Mouse (Mus musculus): ENCODE measurements at regions not wholly inside any gene's neighbourhood (a gene's known extent, or its start where the extent isn't known, plus 50 kb on each side); places are given as distances from the start of the nearest gene placed in this dataset.
A peak's percentile ranks its signal among the peaks of the same experiment; 100 is the strongest.
"Not testable (repeated sequence)": the region's sequence is repeated elsewhere in the genome, so short reads cannot be mapped to it uniquely, and the experiment has no call there.

DNA sequence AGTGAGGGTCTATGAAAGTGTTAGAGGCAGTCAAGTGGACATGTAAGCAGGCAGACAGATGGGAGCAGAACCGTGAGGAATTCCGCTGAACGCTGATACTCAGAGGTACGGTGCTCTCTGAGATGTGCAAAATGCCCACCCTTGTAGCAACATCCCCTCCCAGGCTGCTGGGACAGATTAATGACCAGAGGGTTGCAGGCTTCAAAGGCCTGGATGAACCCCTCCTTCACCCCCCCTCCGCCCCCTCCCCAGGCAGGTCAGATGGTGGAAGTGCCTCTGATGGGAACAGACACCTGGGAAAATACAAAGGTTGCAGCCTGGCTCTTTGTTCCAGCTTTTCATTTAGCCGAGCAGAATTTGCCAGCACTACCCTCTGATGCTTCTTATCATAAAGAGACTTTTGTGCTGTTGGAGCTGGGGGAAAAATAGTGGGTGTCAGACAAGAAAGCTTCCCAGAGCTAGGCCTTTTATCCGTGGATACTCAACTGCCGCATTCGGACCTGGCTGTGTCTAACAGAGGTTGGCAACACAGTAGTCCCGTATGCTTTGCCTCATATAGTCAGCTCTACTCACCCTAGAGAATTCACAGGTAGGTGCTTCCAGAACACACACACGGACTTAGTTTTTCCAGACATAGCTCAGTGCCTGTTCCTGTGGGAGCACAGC lies 111.2 kb upstream of the Ranbp3l start:
- Histone ChIP-seq H3K4me3 (replicated peaks) (no peak overlapping the region), H3K4me1 (replicated peaks) (0 out of 2 replicates have a peak, but pooled peaks cover 7% of the 10 kb centered on the region), H3K27ac (0 out of 2 replicates have a peak overlapping the region, but pooled peaks have one; percentile 3), H3K27me3 (no peaks in the 10 kb centered on the region), H3K9ac (replicated peaks) (no peak overlapping the region), H3K9me3 (peaks cover 3% of the 10 kb centered on the region; the same call in 1 of the 2 replicates), H3K4me2 (replicated peaks) (no peak overlapping the region), H3K36me3 (no peaks in the 10 kb centered on the region)
- 58% methylated on average over 11 of the region's 11 CpGs for WGBS
- ATAC-seq: peak; percentile 63

DNA sequence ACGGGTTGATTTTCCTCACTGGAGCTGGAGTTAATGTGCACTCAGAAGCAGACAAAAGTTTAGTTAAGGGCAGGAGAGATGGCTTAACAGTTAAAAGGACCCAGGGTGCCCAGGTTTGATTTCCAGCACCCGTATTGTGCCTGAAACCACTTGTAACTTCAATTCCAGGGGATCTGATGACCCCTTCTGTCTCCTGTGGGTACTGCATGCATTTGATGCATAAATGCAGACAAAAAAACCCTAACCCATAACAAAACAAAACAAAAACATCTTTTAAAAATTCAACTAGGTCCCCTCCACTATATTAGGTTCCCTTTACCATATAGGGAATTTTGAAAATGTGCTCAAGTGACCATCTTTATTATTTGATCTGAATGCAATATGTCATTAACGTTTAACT lies 112.2 kb upstream of the Ranbp3l start:
- no peak for ATAC-seq
- 0 out of 2 replicates have a peak, but pooled peaks cover 7% of the 10 kb centered on the region for H3K4me1 ChIP-seq (replicated peaks)
- no peaks in the 10 kb centered on the region for H3K27me3 ChIP-seq

DNA sequence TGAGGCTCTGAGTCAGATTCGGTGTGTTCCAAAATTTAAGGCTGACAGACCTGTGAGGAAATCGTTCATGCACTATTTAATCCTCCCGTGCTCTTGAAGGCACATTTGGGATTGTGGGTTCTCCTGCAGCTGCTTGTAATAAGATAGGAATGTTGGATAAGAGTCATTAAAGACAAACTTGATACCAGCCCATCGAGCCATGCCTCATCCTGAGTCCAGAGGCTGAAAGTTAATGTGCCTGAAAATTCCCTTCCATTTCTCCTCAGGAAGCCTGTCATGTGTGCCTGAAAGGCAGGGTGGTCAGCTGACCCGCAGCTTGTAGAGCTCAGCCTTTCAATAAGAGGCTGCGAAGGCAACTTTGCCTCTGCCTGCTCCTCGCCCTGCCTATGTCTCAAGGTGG lies 113.4 kb upstream of the Ranbp3l start:
- H3K4me2 ChIP-seq (replicated peaks): no peak overlapping the region
- ATAC-seq: no peak
- H3K4me1 ChIP-seq (replicated peaks): 0 out of 2 replicates have a peak, but pooled peaks cover 7% of the 10 kb centered on the region
- 85% methylated on average over 7 of the region's 7 CpGs for WGBS
- H3K9ac ChIP-seq (replicated peaks): no peak overlapping the region
- no peak overlapping the region for H3K27ac ChIP-seq
- H3K9me3 ChIP-seq: no peaks in the 10 kb centered on the region; the same call in 1 of the 2 replicates
- no peaks in the 10 kb centered on the region for H3K36me3 ChIP-seq
- H3K4me3 ChIP-seq (replicated peaks): no peak overlapping the region
- H3K27me3 ChIP-seq: no peaks in the 10 kb centered on the region

More for the DNA sequence above, 112.2 kb upstream of the Ranbp3l start:
- Histone ChIP-seq H3K36me3 (no peaks in the 10 kb centered on the region), H3K9me3 (peaks cover 3% of the 10 kb centered on the region; the same call in 1 of the 2 replicates), H3K9ac (replicated peaks) (no peak overlapping the region), H3K4me3 (replicated peaks) (no peak overlapping the region), H3K4me2 (replicated peaks) (no peak overlapping the region), H3K27ac (no peak overlapping the region)
- 93% methylated on average over 3 of the region's 3 CpGs for WGBS

DNA sequence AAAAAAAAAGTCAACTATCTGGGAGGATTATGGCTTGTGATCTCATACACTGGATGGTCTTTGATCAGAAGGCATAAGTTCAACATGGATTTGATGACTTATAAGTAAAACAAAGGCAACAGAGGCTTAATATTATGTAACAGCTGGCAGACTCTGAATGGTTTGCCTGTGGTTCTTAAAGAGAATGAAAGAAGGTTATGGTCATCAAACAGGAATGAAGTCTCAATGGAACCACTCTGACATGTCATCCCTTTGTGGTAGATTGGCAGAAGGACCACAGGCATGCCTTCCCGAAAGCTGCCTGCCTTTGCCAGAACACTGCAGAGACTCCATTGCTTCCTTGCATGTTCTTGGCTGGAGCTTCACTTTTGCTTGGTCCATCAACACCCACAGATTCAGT lies 116.8 kb upstream of the Ranbp3l start:
- ATAC-seq: no peak
- no peaks in the 10 kb centered on the region for H3K36me3 ChIP-seq
- WGBS: 97% methylated on average over 1 of the region's 1 CpGs
- H3K4me3 ChIP-seq (replicated peaks): no peak overlapping the region
- no peak overlapping the region for H3K4me2 ChIP-seq (replicated peaks)
- H3K9ac ChIP-seq (replicated peaks): no peak overlapping the region
- no peaks in the 10 kb centered on the region for H3K27me3 ChIP-seq
- no peak overlapping the region for H3K27ac ChIP-seq
- no peaks in the 10 kb centered on the region for H3K4me1 ChIP-seq (replicated peaks)
- H3K9me3 ChIP-seq: no peaks in the 10 kb centered on the region; the same call in 1 of the 2 replicates

DNA sequence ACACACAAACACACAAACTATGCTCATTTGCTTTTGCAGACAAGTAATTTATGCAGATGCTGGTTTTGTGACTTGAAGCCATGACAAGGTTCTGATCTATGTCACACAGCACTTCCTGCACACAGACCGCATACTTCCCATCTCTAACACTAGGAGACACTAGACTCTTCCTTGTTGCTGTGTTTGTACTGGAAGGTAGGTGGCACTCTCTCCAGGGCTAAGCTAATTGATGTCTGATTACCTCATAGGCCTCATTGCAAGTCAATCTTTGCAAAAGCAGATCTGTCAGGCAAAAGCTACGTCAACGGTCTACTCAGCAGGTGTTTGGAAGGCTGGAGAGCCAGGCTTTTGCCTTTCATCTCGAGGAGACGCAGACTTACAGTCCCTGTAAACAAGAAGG lies 118.3 kb upstream of the Ranbp3l start:
- H3K9ac ChIP-seq (replicated peaks): no peak overlapping the region
- no peak overlapping the region for H3K4me3 ChIP-seq (replicated peaks)
- no peaks in the 10 kb centered on the region; the same call in 1 of the 2 replicates for H3K9me3 ChIP-seq
- no peak overlapping the region for H3K27ac ChIP-seq
- H3K36me3 ChIP-seq: no peaks in the 10 kb centered on the region
- H3K27me3 ChIP-seq: no peaks in the 10 kb centered on the region
- ATAC-seq: no peak
- H3K4me1 ChIP-seq (replicated peaks): no peaks in the 10 kb centered on the region
- H3K4me2 ChIP-seq (replicated peaks): no peak overlapping the region
- 80% methylated on average over 5 of the region's 5 CpGs for WGBS

DNA sequence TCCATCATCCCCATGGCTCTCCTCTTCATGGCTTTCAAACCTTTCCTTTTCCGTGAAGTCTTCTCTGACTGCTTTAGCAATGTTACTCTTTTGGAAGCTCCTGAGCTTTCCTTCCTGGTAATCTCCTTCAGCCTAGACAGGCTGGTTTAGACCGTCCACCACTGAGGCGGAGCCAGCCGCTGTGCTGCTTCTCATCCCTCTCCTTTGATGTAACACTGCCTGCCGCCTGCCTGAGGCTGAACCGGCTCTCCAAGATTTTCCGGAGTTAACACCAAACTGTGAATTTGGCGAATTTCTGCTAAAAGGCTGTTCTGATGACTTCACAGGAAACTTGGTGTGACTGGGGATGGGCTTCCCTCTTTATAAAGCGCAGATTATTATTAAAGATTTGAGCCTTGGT lies 125.6 kb upstream of the Ranbp3l start:
- ATAC-seq: no peak
- Histone ChIP-seq H3K9me3 (no peaks in the 10 kb centered on the region), H3K4me1 (replicated peaks) (no peaks in the 10 kb centered on the region), H3K27me3 (no peaks in the 10 kb centered on the region), H3K9ac (replicated peaks) (no peak overlapping the region), H3K36me3 (no peaks in the 10 kb centered on the region), H3K27ac (no peak overlapping the region), H3K4me3 (replicated peaks) (no peak overlapping the region), H3K4me2 (replicated peaks) (no peak overlapping the region)
- WGBS: 50% methylated on average over 9 of the region's 9 CpGs

DNA sequence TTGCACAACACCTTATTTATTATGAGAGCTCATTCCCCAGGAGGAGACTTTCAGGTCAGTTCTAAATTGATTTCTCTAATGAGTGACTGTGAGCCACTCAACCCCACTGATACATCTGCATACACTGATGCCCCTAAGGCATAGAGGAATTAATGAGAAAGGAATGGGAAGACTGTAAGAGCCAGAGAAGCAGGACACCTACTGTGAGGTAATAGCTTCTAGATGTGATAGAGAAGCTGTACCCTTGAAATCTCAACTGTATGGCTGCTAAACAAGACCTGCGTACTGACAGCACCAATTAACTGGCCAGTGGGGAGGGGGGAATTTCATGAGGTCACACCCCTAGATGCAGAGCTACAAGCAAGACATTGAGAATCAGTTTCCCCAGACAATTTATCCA lies 128.3 kb upstream of the Ranbp3l start:
- WGBS: 76% methylated on average over 1 of the region's 1 CpGs
- no peaks in the 10 kb centered on the region for H3K9me3 ChIP-seq
- H3K27me3 ChIP-seq: no peaks in the 10 kb centered on the region

DNA sequence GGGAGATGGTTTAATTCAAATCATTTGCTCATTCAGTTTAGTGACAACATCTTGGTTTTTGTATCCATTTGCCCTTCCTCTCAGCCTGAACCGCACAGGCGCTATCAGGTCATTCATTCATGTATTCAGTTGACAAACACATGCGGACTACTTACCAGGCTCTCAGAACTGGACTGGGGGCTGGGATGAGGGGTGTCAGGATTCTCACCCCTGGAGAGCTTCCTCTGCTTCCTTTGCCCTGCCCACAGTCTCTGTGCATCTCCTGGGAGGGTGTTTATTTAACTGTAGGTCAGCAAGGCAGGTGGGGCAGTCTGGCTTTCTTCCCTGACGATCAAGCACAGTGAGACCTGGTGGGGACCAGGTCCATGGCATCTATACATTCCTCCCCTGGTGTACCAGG lies 123.6 kb upstream of the Slc1a3 start:
- H3K36me3 ChIP-seq: no peaks in the 10 kb centered on the region
- 88% methylated on average over 4 of the region's 4 CpGs for WGBS

More for the DNA sequence above, 128.3 kb upstream of the Ranbp3l start:
- H3K36me3 ChIP-seq: no peaks in the 10 kb centered on the region
- no peaks in the 10 kb centered on the region for H3K4me1 ChIP-seq (replicated peaks)
- H3K27ac ChIP-seq: no peak overlapping the region
- H3K4me2 ChIP-seq (replicated peaks): no peak overlapping the region
- peak; percentile 76 for ATAC-seq
- no peak overlapping the region for H3K9ac ChIP-seq (replicated peaks)
- H3K4me3 ChIP-seq (replicated peaks): no peak overlapping the region

DNA sequence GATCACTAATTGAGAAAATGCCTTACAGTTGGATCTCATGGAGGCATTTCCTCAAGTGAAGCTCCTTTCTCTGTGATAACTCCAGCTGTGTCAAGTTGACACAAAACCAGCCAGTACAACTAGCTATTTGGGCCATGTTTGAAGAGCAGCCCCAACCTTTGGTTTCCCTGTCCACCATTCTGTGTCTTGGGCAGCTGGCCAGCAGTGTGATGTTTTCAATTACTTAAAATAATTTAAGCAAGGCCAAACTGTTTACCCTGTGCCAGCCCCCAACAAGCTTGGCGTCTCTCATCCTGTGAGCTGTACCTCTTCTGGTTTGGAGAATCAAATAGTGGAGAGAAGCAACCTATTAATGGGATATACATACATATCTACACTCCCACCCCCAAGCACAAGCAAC lies 122.4 kb upstream of the Slc1a3 start:
- Histone ChIP-seq H3K27ac (no peak overlapping the region), H3K27me3 (no peaks in the 10 kb centered on the region), H3K4me2 (replicated peaks) (no peak overlapping the region), H3K36me3 (no peaks in the 10 kb centered on the region), H3K4me3 (replicated peaks) (no peak overlapping the region), H3K9ac (replicated peaks) (no peak overlapping the region), H3K4me1 (replicated peaks) (peaks cover 9% of the 10 kb centered on the region), H3K9me3 (no peaks in the 10 kb centered on the region)
- ATAC-seq: no peak
- WGBS: 87% methylated on average over 1 of the region's 1 CpGs

More for the DNA sequence above, 123.6 kb upstream of the Slc1a3 start:
- Histone ChIP-seq H3K4me1 (replicated peaks) (peaks cover 9% of the 10 kb centered on the region), H3K27ac (no peak overlapping the region), H3K27me3 (no peaks in the 10 kb centered on the region), H3K9me3 (no peaks in the 10 kb centered on the region), H3K4me3 (replicated peaks) (no peak overlapping the region), H3K9ac (replicated peaks) (no peak overlapping the region), H3K4me2 (replicated peaks) (no peak overlapping the region)
- no peak for ATAC-seq

DNA sequence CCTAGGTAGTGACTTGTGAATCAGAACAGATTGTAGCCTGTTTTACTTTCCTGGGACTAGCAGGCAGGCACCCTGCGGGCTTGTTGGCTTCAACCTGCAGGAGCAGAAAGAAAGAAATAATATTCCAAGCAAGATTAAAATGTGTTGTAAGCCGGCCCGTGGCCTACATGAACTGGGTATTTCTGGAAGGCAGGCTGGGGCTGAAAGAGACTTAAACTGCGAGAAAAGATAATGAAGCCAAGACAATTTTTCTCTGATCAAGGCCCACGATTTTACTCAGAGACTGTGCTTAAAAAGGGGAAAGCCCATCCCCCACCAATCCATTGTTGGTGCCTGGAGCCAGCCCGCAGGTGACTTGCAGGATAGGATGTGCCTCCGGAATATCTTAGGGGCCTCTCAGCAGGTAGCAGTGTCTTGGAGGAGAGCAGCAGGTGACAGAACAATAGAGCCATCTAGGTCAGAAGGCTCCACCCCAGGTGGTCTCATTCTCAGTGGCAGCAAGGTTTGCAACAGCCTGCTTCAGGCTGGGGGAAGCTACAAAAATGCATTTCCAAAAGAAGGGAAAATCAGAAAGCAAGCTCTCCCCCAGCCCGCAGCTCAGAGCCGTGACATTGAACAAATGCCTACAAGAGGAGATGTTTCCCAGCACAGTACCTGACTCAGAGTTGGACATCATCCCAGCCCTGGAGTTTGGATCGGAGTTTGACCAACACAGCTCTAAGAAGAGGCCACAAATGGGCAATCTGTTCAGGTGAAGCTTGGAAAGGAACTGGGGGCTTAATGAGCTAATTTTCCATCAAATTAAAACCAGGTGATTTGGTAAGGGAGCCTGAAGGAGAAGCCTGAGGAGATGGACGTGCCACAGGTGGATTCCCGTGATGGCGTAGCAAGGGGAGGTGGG lies 121.4 kb upstream of the Slc1a3 start:
- Histone ChIP-seq H3K4me2 (replicated peaks) (no peak overlapping the region), H3K4me1 (replicated peaks) (peaks cover 9% of the 10 kb centered on the region), H3K9ac (replicated peaks) (no peak overlapping the region), H3K4me3 (replicated peaks) (no peak overlapping the region), H3K9me3 (no peaks in the 10 kb centered on the region), H3K36me3 (no peaks in the 10 kb centered on the region), H3K27ac (0 out of 2 replicates have a peak overlapping the region, but pooled peaks have one; percentile 14), H3K27me3 (no peaks in the 10 kb centered on the region)
- no peak for ATAC-seq
- WGBS: 29% methylated on average over 13 of the region's 13 CpGs

DNA sequence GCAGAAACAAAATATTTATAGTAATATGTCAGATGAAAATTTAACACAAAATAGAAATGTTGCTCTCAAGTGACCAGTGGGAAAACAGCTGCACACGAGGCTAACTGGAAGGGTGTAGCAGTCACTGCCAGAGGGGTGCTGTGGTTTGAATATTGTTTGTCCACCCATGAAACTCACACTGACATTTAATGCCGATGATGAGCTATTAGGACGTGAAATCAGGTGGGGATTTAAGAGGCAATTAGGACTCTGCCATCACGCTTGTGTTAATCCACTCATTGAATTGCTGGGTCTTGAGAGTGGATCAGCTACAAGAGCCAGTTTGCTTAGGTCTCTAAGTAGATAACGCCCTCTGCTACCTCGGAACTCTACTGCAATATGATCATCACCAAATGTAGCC lies 114.3 kb upstream of the Slc1a3 start:
- Histone ChIP-seq H3K9ac (replicated peaks) (no peak overlapping the region), H3K27me3 (no peaks in the 10 kb centered on the region), H3K4me1 (replicated peaks) (no peaks in the 10 kb centered on the region), H3K36me3 (no peaks in the 10 kb centered on the region), H3K9me3 (no peaks in the 10 kb centered on the region; the same call in 1 of the 2 replicates), H3K4me3 (replicated peaks) (no peak overlapping the region), H3K27ac (no peak overlapping the region), H3K4me2 (replicated peaks) (no peak overlapping the region)
- 63% methylated on average over 6 of the region's 6 CpGs for WGBS
- no peak for ATAC-seq

DNA sequence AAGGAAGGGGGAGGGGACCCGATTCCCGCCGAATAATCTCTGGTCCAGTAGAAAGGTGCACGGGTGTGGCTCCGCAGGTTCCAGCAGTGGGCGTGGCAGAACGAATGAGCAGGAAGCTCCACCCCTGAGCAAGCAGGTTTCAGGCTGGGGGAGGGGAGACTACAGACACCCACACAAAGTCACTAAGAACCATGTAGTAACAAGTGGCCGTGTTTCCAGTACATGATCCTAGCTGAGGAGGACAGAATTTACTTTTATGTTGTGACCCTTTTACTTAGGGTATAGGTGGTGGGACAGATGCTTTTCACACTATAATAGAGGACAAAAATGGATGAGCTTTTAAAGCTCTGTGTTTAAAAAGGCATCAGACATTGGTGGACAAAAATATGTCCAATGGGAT lies 112.2 kb upstream of the Slc1a3 start:
- not testable (repeated sequence) for H3K4me1 ChIP-seq (replicated peaks); H3K36me3 ChIP-seq; H3K9ac ChIP-seq (replicated peaks); H3K4me3 ChIP-seq (replicated peaks); H3K9me3 ChIP-seq; H3K4me2 ChIP-seq (replicated peaks); ATAC-seq; H3K27ac ChIP-seq; H3K27me3 ChIP-seq
- 100% methylated on average over 4 of the region's 8 CpGs for WGBS
